Mouse (Mus musculus) limb, embryonic 13.5 days (tissue): ENCODE measurements around the gene Slc12a6. TPM values are rescaled to one million over a fixed set of nuclear protein-coding genes. Genes with fewer than 3 reads are reported as not detected.

Experiments used
- ATAC-seq: fragments of 200-750 bp; cut with Nextera tagmentation; 2 replicates; pipeline ENCODE4 v1.8.0; 2017; ENCODE audit warnings: low read depth, moderate number of reproducible peaks, moderate TSS enrichment; ENCODE audit not compliant: low FRiP score
- H3K27ac ChIP-seq: fragments of 300-500 bp; sonication (generic); 2 replicates; pipeline ENCODE4 v1.5.1; 2015; ENCODE audit warnings: inconsistent platforms, mild to moderate bottlenecking, moderate library complexity
- H3K27me3 ChIP-seq: fragments of 300-500 bp; sonication (generic); 2 replicates; pipeline ENCODE4 v1.6.1; 2015; ENCODE audit warnings: mild to moderate bottlenecking, inconsistent platforms
- H3K36me3 ChIP-seq: fragments of 300-500 bp; sonication (generic); 2 replicates; pipeline ENCODE4 v1.6.1; 2015; ENCODE audit warnings: inconsistent platforms, mild to moderate bottlenecking, moderate library complexity
- H3K4me1 ChIP-seq: fragments of 300-500 bp; sonication (generic); 2 replicates; pipeline ENCODE4 v1.6.1; 2015; ENCODE audit warnings: inconsistent platforms
- H3K4me2 ChIP-seq: fragments of 300-500 bp; sonication (generic); replicated peaks from 2 replicates; pipeline ENCODE4 v1.6.1; 2015; ENCODE audit warnings: inconsistent platforms, mild to moderate bottlenecking, moderate library complexity
- H3K4me3 ChIP-seq: fragments of 300-500 bp; sonication (generic); 2 replicates; pipeline ENCODE4 v1.5.1; 2015; ENCODE audit warnings: moderate library complexity, mild to moderate bottlenecking, inconsistent platforms
- H3K9ac ChIP-seq: fragments of 300-500 bp; sonication (generic); 2 replicates; pipeline ENCODE4 v1.6.1; 2015; ENCODE audit warnings: mild to moderate bottlenecking, inconsistent platforms
- H3K9me3 ChIP-seq: fragments of 300-500 bp; sonication (generic); 2 replicates; pipeline ENCODE4 v1.6.1; 2016; ENCODE audit warnings: inconsistent platforms
- WGBS: fragments of 180-500 bp; shearing (Covaris S2); methylation state at CpG from one replicate; pipeline ENCODE4 v1.1.7; 2015; 5-methylcytosine and 5-hydroxymethylcytosine counted together
- polyA plus RNA-seq: library from polyadenylated mRNA; unstranded; fragments of >200 nt; fragmentation: Nextera tagmentation; extraction: Ambion mirVana; gene quantifications from 2 replicates; pipeline ENCODE4 v1.2.1, GENCODE M21; 2015

Slc12a6 gene
- polyA plus RNA-seq: 9.2 and 9.5 TPM in 2 replicates

DNA sequence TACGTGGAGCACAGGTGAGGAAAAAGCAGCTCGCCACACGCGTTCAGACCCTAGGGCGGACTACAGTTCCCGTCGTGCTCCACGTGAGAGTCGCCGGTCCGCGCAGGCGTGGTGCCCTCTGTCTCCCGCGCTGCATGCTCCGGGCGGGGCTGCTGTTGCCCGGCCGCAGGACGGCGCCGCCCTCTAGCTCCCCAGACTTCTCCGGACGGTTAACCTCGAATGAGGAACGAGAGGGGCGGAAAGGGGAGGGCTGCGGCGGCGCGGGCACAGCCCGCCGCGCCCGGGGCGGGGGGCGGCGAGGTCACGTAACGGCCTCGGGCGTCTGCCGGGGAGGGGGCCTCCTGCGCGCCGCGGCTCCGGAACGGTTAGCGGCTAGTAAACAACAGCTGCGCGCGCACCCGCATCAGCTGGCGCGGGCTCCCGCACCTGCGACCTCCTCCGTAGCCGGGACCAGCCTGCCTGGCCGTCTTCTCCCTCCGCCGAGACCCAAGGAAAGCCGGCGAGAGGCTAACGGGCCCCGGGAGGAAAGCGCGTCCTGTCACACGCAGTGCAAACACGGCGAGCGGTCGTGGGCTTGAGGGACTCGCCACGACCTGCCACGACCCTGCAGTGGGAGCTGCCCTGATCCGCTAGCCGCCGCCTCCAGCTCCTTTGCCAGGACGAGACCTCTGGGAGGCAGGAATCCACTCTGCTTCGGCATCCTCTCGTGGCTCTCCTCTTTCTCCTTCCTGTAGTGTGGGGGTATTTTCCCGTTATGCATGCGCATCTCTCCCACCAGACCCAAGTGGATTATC is at the start of gene Slc12a6:
Slc12a6 (plus strand) TSS at position 378 of the 794 bp plus-strand sequence.
- Histone ChIP-seq H3K9ac (peak within 1 kb of the TSS; percentile 76), H3K27me3 (no peaks in the 10 kb centered on the region), H3K4me2 (peak within 1 kb of the TSS; percentile 95), H3K4me1 (peaks cover 34% of the 10 kb centered on the region), H3K4me3 (peak within 1 kb of the TSS; percentile 76), H3K27ac (peak within 1 kb of the TSS; percentile 80), H3K36me3 (no peaks in the 10 kb centered on the region), H3K9me3 (no peaks in the 10 kb centered on the region)
- peak; percentile 95 for ATAC-seq
- under 1% methylated on average over 78 of the region's 85 CpGs for WGBS

DNA sequence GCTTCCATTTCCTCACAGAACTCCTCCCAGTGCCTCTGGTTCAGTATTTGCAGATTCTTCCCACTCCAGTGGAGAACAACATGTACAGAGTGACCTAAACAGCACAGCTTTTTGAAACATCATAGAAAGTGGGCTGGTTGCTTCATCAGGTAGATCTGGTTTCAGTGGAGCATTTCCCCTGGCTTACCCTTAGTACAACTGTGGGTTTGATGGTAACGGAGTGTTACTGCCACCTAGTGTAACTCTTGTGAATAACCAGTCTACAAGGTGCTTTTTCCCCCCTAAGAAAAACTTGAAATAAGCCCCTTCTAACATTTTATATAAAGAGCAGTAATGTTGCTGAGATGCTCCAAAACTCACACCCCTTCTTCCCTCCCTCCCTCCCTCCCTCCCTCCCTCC is 49.6 kb upstream of the Slc12a6 start:
- peak; percentile 64; the same call in 1 of the 2 replicates for ATAC-seq
- Histone ChIP-seq H3K27ac (no peak overlapping the region), H3K9me3 (no peaks in the 10 kb centered on the region), H3K9ac (no peak overlapping the region), H3K4me3 (no peak overlapping the region), H3K4me1 (no peaks in the 10 kb centered on the region), H3K27me3 (no peaks in the 10 kb centered on the region), H3K36me3 (no peaks in the 10 kb centered on the region), H3K4me2 (no peak overlapping the region)
- WGBS: 3% methylated on average over 1 of the region's 1 CpGs

DNA sequence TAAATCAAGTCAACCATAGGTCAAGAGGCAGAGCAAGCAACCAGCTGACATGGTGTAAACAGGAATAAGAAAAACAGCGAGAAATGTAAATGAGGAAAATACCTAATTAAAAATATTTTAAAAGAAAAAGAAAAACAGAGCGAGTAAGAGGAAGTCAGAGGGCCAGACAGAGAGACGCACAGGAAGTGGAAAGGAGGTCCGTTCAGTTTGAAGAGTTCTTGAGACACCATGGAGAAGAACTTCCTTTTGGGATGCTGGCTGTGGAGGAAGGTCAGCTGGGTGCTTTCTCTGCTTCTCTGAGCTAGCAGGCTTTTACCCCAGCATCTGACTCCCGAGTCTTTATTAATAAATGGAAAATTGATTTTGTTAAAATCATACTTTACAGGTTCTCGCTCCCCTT is 48.0 kb upstream of the Slc12a6 start:
- no peaks in the 10 kb centered on the region for H3K36me3 ChIP-seq
- no peak overlapping the region for H3K4me2 ChIP-seq
- no peaks in the 10 kb centered on the region for H3K9me3 ChIP-seq
- H3K27me3 ChIP-seq: no peaks in the 10 kb centered on the region
- H3K27ac ChIP-seq: no peak overlapping the region
- H3K4me3 ChIP-seq: no peak overlapping the region
- H3K9ac ChIP-seq: no peak overlapping the region
- WGBS: 82% methylated on average over 6 of the region's 6 CpGs
- no peak for ATAC-seq
- H3K4me1 ChIP-seq: no peaks in the 10 kb centered on the region

DNA sequence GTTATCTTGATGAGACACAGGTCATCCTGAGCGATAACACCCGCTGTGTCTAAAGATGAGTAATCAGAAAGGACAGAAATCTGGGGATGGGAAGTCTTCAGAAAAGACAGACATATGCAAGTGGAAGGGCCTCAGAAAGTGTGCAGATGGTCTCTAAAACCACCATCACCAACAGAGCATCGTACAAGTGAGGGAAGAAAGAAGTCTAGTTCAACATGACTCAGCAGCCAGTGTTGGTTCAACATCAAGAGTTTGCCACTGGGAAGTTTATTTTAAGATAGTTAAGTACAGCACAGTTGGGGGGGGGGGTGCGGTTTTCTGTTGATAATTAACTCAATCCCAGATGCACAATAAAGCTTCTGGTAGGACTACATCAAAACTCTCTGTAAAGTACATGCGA is 44.7 kb upstream of the Slc12a6 start:
- Histone ChIP-seq H3K9me3 (no peaks in the 10 kb centered on the region), H3K9ac (no peak overlapping the region), H3K27me3 (no peaks in the 10 kb centered on the region), H3K27ac (no peak overlapping the region), H3K36me3 (no peaks in the 10 kb centered on the region), H3K4me2 (no peak overlapping the region), H3K4me1 (no peaks in the 10 kb centered on the region), H3K4me3 (no peak overlapping the region)
- 86% methylated on average over 5 of the region's 5 CpGs for WGBS
- ATAC-seq: no peak

DNA sequence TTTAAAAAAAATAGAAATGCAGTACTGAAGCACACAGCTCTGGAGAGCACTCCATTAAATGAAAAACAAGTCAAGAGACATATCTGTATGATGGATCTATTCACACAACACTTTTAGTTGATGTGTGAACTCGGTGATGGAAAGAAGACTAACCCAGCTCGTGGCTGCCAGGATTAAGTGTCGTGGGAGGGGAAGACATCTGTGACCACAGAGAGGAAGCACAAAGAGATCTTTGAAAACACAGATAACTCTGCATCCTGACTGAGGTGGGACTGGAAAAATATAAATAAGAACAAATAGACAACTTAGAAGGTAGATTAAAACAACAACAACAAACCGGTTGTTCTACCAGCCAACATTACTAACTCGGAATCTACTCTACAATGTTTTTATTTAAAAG is 43.0 kb upstream of the Slc12a6 start:
- Histone ChIP-seq H3K27me3 (no peaks in the 10 kb centered on the region), H3K4me1 (no peaks in the 10 kb centered on the region), H3K9ac (no peak overlapping the region), H3K36me3 (no peaks in the 10 kb centered on the region), H3K4me2 (no peak overlapping the region), H3K27ac (no peak overlapping the region), H3K4me3 (no peak overlapping the region), H3K9me3 (no peaks in the 10 kb centered on the region)
- WGBS: 80% methylated on average over 5 of the region's 5 CpGs
- ATAC-seq: no peak

DNA sequence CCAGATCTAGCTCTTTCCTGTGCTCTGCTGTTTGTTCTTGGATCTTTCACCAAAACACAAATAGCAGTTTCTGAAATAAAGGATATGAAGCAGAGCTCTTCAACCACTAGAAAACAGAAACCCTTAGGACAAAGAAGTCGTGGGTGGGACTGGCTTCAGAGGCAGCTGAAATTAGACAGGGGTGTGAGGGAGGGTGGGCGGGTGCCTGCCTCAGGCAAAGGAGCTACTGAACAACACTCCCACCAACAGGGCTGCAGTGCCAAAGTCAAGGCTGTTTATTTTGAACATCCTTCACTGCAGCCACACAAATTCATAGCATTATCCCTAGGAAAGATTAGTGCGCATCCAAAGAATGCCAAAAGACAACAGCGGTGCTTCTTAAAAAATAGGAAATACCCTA is 41.3 kb upstream of the Slc12a6 start:
- ATAC-seq: no peak
- WGBS: 62% methylated on average over 4 of the region's 4 CpGs
- H3K9ac ChIP-seq: no peak overlapping the region

DNA sequence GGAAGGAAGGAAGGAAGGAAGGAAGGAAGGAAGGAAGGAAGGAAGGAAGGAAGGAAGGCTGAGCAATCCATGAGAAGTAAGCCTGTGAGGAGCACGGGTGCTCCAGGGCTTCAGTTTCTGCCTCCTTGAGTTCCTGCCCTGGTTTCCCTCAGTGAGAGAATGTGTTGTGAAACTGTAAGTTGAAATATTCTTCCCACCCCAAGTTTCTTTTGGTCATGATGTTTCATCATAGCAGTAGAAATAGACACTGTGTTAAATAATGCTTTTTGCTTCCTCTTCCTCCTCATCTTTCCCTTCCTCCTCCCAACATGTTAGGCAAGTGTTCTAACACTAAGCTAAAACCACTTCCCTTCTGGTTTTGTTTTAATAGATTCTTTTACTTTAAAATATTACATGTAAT is 33.0 kb upstream of the Slc12a6 start:
- no peaks in the 10 kb centered on the region for H3K4me1 ChIP-seq
- H3K4me2 ChIP-seq: no peak overlapping the region
- WGBS: 93% methylated on average over 1 of the region's 1 CpGs
- H3K36me3 ChIP-seq: no peaks in the 10 kb centered on the region
- H3K9ac ChIP-seq: no peak overlapping the region
- H3K27me3 ChIP-seq: no peaks in the 10 kb centered on the region
- H3K27ac ChIP-seq: no peak overlapping the region
- no peak for ATAC-seq
- no peaks in the 10 kb centered on the region for H3K9me3 ChIP-seq
- H3K4me3 ChIP-seq: no peak overlapping the region

More for the DNA sequence above, 41.3 kb upstream of the Slc12a6 start:
- H3K4me1 ChIP-seq: no peaks in the 10 kb centered on the region
- no peaks in the 10 kb centered on the region for H3K36me3 ChIP-seq
- no peak overlapping the region for H3K4me3 ChIP-seq
- H3K4me2 ChIP-seq: no peak overlapping the region
- H3K9me3 ChIP-seq: no peaks in the 10 kb centered on the region
- no peaks in the 10 kb centered on the region for H3K27me3 ChIP-seq
- no peak overlapping the region for H3K27ac ChIP-seq

DNA sequence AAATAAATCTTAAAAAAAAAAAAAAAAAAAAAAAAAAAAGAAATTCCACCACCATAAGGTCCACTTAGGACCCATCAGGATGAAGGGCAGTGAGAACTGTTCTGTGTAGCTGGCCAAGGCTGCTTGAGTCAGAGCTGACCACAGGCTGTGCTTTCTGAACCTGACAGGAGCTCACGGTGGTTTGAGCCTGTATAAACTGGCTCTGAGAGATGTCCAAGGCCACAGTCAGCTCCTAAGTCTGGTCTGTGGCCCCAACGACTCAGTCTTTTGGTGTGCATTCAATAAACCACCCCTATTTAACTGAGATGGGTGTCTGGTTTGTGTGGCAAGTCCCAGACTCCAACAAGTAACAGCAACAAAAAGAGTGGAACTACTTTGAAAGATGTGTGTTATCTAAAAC is 29.0 kb upstream of the Slc12a6 start:
- Histone ChIP-seq H3K9me3 (no peaks in the 10 kb centered on the region), H3K4me1 (peaks cover 19% of the 10 kb centered on the region), H3K4me2 (no peak overlapping the region), H3K9ac (no peak overlapping the region), H3K4me3 (no peak overlapping the region), H3K27ac (no peak overlapping the region), H3K27me3 (no peaks in the 10 kb centered on the region), H3K36me3 (no peaks in the 10 kb centered on the region)
- ATAC-seq: no peak
- WGBS: 79% methylated on average over 2 of the region's 2 CpGs

DNA sequence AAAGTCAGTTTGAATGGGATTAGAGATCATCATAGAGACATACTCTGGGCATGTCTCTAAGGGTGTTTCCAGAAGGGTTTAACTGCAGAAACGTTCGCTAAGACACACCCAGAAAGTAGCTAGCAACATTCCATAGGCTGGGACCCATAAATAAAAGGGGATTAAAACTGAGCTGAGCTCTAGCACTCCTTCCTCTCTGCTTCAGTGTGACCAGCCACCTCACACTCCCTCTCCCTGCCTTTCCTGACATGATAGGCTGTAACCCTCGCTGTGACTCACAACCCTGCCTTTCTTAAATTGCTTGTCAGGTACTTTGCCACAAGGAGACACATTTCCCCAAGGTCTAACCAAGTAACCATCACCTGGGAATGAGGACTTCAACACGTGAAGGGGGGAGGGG is 27.6 kb upstream of the Slc12a6 start:
- no peak for ATAC-seq
- Histone ChIP-seq H3K4me1 (peaks cover 19% of the 10 kb centered on the region), H3K4me3 (no peak overlapping the region), H3K9ac (no peak overlapping the region), H3K4me2 (no peak overlapping the region), H3K9me3 (no peaks in the 10 kb centered on the region), H3K27ac (no peak overlapping the region), H3K27me3 (no peaks in the 10 kb centered on the region), H3K36me3 (0 out of 2 replicates have a peak, but pooled peaks cover 4% of the 10 kb centered on the region)
- 2% methylated on average over 4 of the region's 4 CpGs for WGBS

DNA sequence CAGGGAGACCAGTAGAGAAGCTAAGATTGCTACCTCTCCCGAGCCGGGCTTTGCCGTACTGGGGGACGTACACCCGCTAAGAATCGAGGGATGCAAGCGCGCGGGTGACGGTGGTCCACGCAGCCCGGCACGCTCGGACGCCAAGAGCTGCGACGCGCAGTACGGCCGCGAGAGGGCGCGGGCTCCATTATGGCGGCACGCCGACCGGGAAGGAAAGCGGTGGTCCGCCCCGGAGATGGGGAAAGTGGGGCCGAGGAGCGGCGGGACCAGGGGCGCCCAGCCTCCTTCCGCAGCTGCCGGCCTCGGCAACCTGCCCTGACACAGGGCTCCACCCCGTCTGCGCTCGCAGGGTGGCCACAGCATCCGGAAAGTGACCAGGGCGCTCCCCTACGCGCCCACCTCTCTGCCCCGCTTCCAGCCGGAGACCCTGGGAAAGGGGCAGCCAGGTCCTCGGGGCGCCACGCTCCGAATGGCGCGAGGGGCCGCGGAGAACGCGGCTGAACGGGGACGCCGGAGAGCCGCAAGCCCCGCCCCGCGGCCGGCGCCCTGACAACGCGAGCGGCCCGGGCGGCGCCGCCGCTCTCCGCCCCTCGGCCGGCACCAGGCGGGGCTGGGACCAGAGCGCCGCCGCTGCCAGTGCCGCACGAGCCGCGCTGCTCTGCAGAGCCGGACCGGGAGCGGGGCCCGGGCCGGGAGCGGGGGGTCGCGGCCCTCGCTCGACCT is 26.3 kb upstream of the Slc12a6 start, which contains the start of gene Lpcat4:
Lpcat4 (plus strand) TSS at position 257 of the 723 bp plus-strand sequence.
- H3K4me1 ChIP-seq: peaks cover 19% of the 10 kb centered on the region
- peak within 1 kb of the TSS; percentile 94 for H3K27ac ChIP-seq
- H3K36me3 ChIP-seq: peaks cover 17% of the 10 kb centered on the region
- no peaks in the 10 kb centered on the region for H3K9me3 ChIP-seq
- peak within 1 kb of the TSS; percentile 79 for H3K9ac ChIP-seq
- peak; percentile 89 for ATAC-seq
- H3K27me3 ChIP-seq: no peaks in the 10 kb centered on the region
- WGBS: under 1% methylated on average over 87 of the region's 94 CpGs
- H3K4me3 ChIP-seq: peak within 1 kb of the TSS; percentile 78
- peak within 1 kb of the TSS; percentile 84 for H3K4me2 ChIP-seq

DNA sequence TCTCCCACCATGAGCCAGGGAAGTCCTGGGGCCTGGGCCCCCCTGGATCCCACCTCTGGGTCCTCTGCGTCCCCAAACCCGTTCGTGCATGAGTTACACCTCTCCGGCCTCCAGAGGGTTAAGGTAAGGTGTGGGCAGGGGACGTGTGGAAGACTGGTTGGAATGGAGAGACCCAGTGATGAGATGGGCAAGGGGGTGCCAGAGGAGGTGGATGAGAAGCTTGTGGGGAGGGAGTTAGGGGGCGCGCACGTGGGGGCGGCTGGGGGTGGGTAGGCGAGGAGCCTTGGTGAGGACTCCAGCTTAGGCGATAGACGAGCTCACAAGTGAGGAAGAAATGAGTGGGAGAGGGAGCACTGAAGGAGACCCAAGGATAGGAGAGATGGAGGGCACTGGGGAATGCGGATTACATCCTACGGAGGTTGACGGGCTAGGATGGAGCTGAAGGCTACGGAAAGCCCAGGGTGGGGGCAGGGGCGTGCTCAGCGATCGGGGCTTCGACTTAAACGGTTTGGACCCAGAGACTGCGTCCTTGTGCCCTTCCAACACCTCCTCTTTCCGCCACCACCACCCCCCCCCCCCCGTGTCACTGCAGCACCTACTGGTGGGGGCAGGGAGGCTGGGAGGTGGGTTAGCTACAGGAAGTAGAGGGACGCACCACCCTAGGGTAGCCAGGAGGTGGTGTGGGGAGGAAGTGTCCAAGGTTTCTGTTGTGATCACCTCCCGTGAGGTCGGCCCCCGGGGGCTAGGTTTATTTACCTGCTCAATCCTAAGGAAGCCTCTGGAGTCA is 25.5 kb upstream of the Slc12a6 start:
- H3K27me3 ChIP-seq: no peaks in the 10 kb centered on the region
- H3K9ac ChIP-seq: peak overlapping the region; percentile 79
- no peaks in the 10 kb centered on the region for H3K9me3 ChIP-seq
- H3K36me3 ChIP-seq: peaks cover 24% of the 10 kb centered on the region
- H3K4me1 ChIP-seq: peaks cover 19% of the 10 kb centered on the region
- H3K27ac ChIP-seq: peak overlapping the region; percentile 94
- peak overlapping the region; percentile 78 for H3K4me3 ChIP-seq
- peak overlapping the region; percentile 84 for H3K4me2 ChIP-seq
- ATAC-seq: peak; percentile 13
- WGBS: 0% methylated on average over 26 of the region's 28 CpGs

DNA sequence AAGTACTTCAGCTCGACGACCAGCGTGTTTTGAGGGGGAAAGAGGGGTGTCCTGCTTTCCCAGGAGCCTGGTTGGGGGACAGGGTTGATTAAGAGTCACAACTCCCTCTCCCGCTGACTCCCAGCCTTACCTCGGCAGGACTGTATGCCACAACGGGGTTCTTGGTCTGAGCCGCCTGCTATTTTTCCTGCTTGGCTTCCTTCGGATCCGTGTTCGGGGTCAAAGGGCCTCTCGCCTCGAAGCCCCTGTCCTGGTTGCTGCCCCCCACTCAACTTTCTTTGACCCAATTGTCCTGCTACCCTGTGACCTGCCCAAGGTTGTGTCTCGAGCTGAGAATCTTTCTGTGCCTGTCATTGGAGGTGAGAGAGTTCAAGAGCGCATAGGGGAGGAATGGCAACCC is 23.8 kb upstream of the Slc12a6 start:
- peaks cover 37% of the 10 kb centered on the region for H3K36me3 ChIP-seq
- whole genome bisulfite sequencing: 80% methylated on average over 14 of the region's 14 CpGs
- H3K9me3 ChIP-seq: no peaks in the 10 kb centered on the region
- ATAC-seq: no peak
- H3K4me3 ChIP-seq: no peak overlapping the region
- no peaks in the 10 kb centered on the region for H3K27me3 ChIP-seq
- H3K4me1 ChIP-seq: peaks cover 19% of the 10 kb centered on the region
- no peak overlapping the region for H3K27ac ChIP-seq
- H3K4me2 ChIP-seq: no peak overlapping the region
- H3K9ac ChIP-seq: no peak overlapping the region
